Mouse (Mus musculus) myocyte (in vitro differentiated cells): Measurements from ENCODE around the gene Samd7. TPM values are rescaled to one million over a fixed set of nuclear protein-coding genes. Genes with fewer than 3 reads are reported as not detected.
"Not testable (repeated sequence)": the region's sequence is repeated elsewhere in the genome, so short reads cannot be mapped to it uniquely, and the experiment has no call there.

Experiments
- H3K27me3 ChIP-seq: one replicate; pipeline ENCODE4 v1.6.1; 2011; ENCODE audit not compliant: control insufficient read depth, insufficient read depth, insufficient read length
- H3K36me3 ChIP-seq: one replicate; pipeline ENCODE4 v1.6.1; 2011; ENCODE audit not compliant: control insufficient read depth, insufficient read depth
- H3K4me2 ChIP-seq: one replicate; pipeline ENCODE4 v1.6.1; 2011; ENCODE audit warnings: low read depth, control low read depth
- H3K4me3 ChIP-seq: one replicate; pipeline ENCODE4 v1.5.1; 2011; ENCODE audit warnings: mild to moderate bottlenecking, control low read depth, moderate library complexity
- H3K79me2 ChIP-seq: one replicate; pipeline ENCODE4 v1.6.1; 2011; ENCODE audit not compliant: control insufficient read depth, insufficient read depth
- H3ac ChIP-seq: one replicate; pipeline ENCODE4 v1.6.1; 2011; ENCODE audit not compliant: control insufficient read depth, insufficient read length
- CEBPB ChIP-seq: IDR thresholded peaks from 2 replicates; pipeline ENCODE4 v1.6.1; 2011; ENCODE audit warnings: mild to moderate bottlenecking, moderate library complexity; ENCODE audit not compliant: poor library complexity, insufficient read depth, severe bottlenecking
- E2F4 ChIP-seq: IDR thresholded peaks from one replicate; pipeline ENCODE4 v1.6.1; 2011; ENCODE audit warnings: mild to moderate bottlenecking, control low read depth, moderate library complexity; ENCODE audit not compliant: insufficient read depth
- MAX ChIP-seq: IDR thresholded peaks from one replicate; pipeline ENCODE4 v1.6.1; 2011; ENCODE audit warnings: low read depth, mild to moderate bottlenecking, control low read depth
- MYOD1 ChIP-seq, 3 experiments: IDR thresholded peaks; one replicate each; pipeline ENCODE4 v1.6.1; 2011; ENCODE audit warnings: control low read depth in 2 of 3, low read depth in 2 of 3, mild to moderate bottlenecking in 2 of 3, moderate library complexity in 1 of 3; ENCODE audit not compliant: insufficient read length in 2 of 3, control insufficient read depth in 1 of 3
- MYOG ChIP-seq, 3 experiments: IDR thresholded peaks; one replicate each; pipeline ENCODE4 v1.6.1; 2011; ENCODE audit warnings: control low read depth in 2 of 3, low read depth in 2 of 3, mild to moderate bottlenecking in 2 of 3; ENCODE audit not compliant: insufficient read length in 2 of 3, control insufficient read depth in 1 of 3, insufficient read depth in 1 of 3
- POLR2A ChIP-seq: IDR thresholded peaks from one replicate; pipeline ENCODE4 v1.6.1; 2011; ENCODE audit warnings: low read depth, mild to moderate bottlenecking, control low read depth, moderate library complexity; ENCODE audit not compliant: insufficient read length
- POLR2AphosphoS2 ChIP-seq: IDR thresholded peaks from one replicate; pipeline ENCODE4 v1.6.1; 2011; ENCODE audit warnings: low read depth, control low read depth; ENCODE audit not compliant: insufficient read length
- REST ChIP-seq: IDR thresholded peaks from one replicate; pipeline ENCODE4 v1.6.1; 2011; ENCODE audit warnings: mild to moderate bottlenecking, control low read depth, moderate library complexity; ENCODE audit not compliant: insufficient read depth, insufficient read length
- SRF ChIP-seq: IDR thresholded peaks from one replicate; pipeline ENCODE4 v1.6.1; 2011; ENCODE audit warnings: low read depth; ENCODE audit not compliant: control insufficient read depth, insufficient read length
- TCF12 ChIP-seq: IDR thresholded peaks from one replicate; pipeline ENCODE4 v1.6.1; 2011; ENCODE audit warnings: mild to moderate bottlenecking, control low read depth; ENCODE audit not compliant: poor library complexity, insufficient read depth, severe bottlenecking
- TCF3 ChIP-seq: IDR thresholded peaks from one replicate; pipeline ENCODE4 v1.6.1; 2011; ENCODE audit warnings: low read depth, control low read depth; ENCODE audit not compliant: insufficient read length
- USF1 ChIP-seq: IDR thresholded peaks from one replicate; pipeline ENCODE4 v1.6.1; 2011; ENCODE audit warnings: low read depth, mild to moderate bottlenecking, control low read depth, moderate library complexity
- polyA plus RNA-seq: library from polyadenylated mRNA; unstranded; fragments of >200 nt; fragmentation: generic; extraction: Trizol; gene quantifications from one replicate; pipeline ENCODE4 v1.2.1, GENCODE M21; 2012; ENCODE audit warnings: missing spikeins

The Samd7 gene
- not detected for polyA plus RNA-seq

GRCm38 (mm10) chr3:30746006-30746405, at the start of gene Samd7:
Gene Samd7 (plus strand): TSS chr3:30746293.
- peaks cover 3% of the 10 kb centered on the region for H3K27me3 ChIP-seq
- no peak within 1 kb of the TSS for H3K4me2 ChIP-seq
- H3ac ChIP-seq: no peak within 1 kb of the TSS
- no peaks in the 10 kb centered on the region for H3K36me3 ChIP-seq
- H3K79me2 ChIP-seq: no peaks in the 10 kb centered on the region
- no peak within 1 kb of the TSS for H3K4me3 ChIP-seq
- no peak for TF ChIP-seq POLR2A
- no peak for TF ChIP-seq REST

- Histone ChIP-seq H3K4me2 (no peak overlapping the region), H3K36me3 (no peaks in the 10 kb centered on the region), H3ac (no peak overlapping the region), H3K4me3 (no peak overlapping the region), H3K27me3 (no peaks in the 10 kb centered on the region), H3K79me2 (no peaks in the 10 kb centered on the region)
- TF ChIP-seq TCF3: no peak
- peak; percentile 69 for TF ChIP-seq USF1
Measured at GRCm38 (mm10) chr3:30696346-30696745, 49.7 kb upstream of the Samd7 start.

- no peak overlapping the region for H3K4me3 ChIP-seq
- no peak for TF ChIP-seq USF1
- no peak for TF ChIP-seq MYOD1 (IDR thresholded peaks at IDR 0.05; ENCODE audit: control insufficient read depth in 1 of 3, insufficient read length in 2 of 3, low read depth in 2 of 3)
- TF ChIP-seq MAX: no peak
- no peak for TF ChIP-seq REST
- no peak for TF ChIP-seq POLR2A
- no peak for TF ChIP-seq TCF12
- TF ChIP-seq CEBPB: no peak
- no peak for TF ChIP-seq TCF3
- no peak for TF ChIP-seq E2F4
- no peak for TF ChIP-seq SRF
- TF ChIP-seq POLR2AphosphoS2: no peak
- TF ChIP-seq MYOG (IDR thresholded peaks at IDR 0.05; ENCODE audit: control insufficient read depth in 1 of 3, insufficient read depth in 1 of 3, insufficient read length in 2 of 3, low read depth in 2 of 3): no peak
- H3K79me2 ChIP-seq: no peaks in the 10 kb centered on the region
- no peaks in the 10 kb centered on the region for H3K27me3 ChIP-seq
- no peak overlapping the region for H3K4me2 ChIP-seq
- no peak overlapping the region for H3ac ChIP-seq
- H3K36me3 ChIP-seq: no peaks in the 10 kb centered on the region
Measured at GRCm38 (mm10) chr3:30697891-30698290, 48.2 kb upstream of the Samd7 start.

GRCm38 (mm10) chr3:30699711-30700505, 46.2 kb upstream of the Samd7 start, which contains the start of gene Lrrc31:
Gene Lrrc31 (minus strand): TSS chr3:30699843.
- not testable (repeated sequence) for H3K79me2 ChIP-seq, H3ac ChIP-seq, H3K4me3 ChIP-seq, H3K4me2 ChIP-seq, H3K36me3 ChIP-seq, H3K27me3 ChIP-seq

GRCm38 (mm10) chr3:30705977-30706376, 40.1 kb upstream of the Samd7 start:
- no peak overlapping the region for H3ac ChIP-seq

More at GRCm38 (mm10) chr3:30705977-30706376, 40.1 kb upstream of the Samd7 start:
- Histone ChIP-seq H3K36me3 (no peaks in the 10 kb centered on the region), H3K79me2 (no peaks in the 10 kb centered on the region), H3K4me3 (no peak overlapping the region), H3K27me3 (no peaks in the 10 kb centered on the region), H3K4me2 (no peak overlapping the region)
- TF ChIP-seq MYOD1 (IDR thresholded peaks at IDR 0.05; ENCODE audit: control insufficient read depth in 1 of 3, insufficient read length in 2 of 3, low read depth in 2 of 3): no peak
- no peak for TF ChIP-seq POLR2A
- no peak for TF ChIP-seq E2F4
- no peak for TF ChIP-seq REST
- TF ChIP-seq CEBPB: no peak
- TF ChIP-seq SRF: no peak
- TF ChIP-seq MYOG (IDR thresholded peaks at IDR 0.05; ENCODE audit: control insufficient read depth in 1 of 3, insufficient read depth in 1 of 3, insufficient read length in 2 of 3, low read depth in 2 of 3): no peak
- TF ChIP-seq USF1: no peak
- TF ChIP-seq TCF12: no peak
